Mouse (Mus musculus) inflammation-experienced regulatory T-cells (primary cell): ENCODE results near the gene Olfr309. TPM values are rescaled to one million over a fixed set of nuclear protein-coding genes. Genes with fewer than 3 reads are reported as not detected.

Experiments
- polyA plus RNA-seq, 2 experiments: library from polyadenylated mRNA; unstranded; fragments of 100-300 nt; shearing (Covaris generic); gene quantifications; one replicate each; pipeline ENCODE4 v1.2.1; 2017

Gene Olfr309
- polyA plus RNA-seq = not detected

DNA sequence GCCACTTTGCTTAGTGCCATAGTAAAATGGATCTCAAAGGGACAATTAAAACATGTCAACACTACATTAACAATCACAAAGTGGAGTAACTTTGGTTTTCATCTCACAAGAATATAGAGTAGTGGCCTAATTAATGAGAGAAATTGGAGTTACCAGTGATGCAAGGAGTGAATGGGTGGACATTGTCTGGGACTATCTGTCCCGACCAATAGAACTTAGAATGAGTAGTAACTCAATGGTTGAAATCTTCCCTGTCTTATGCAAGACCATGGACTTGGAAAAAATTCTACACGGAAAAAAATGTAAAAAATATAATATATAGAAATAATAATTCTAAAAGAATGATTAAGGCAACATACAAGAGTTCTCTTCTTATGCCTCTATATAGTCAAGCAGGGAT is at the start of gene Olfr309:
Olfr309 (minus strand) TSS at position 101 of the 400 bp plus-strand sequence.

GRCm38 (mm10) chr7:86337486-86337885 is 24.0 kb upstream of the Olfr309 start, which contains the start of gene Olfr307:
Gene Olfr307, minus strand, starts transcription at chr7:86337586.

DNA sequence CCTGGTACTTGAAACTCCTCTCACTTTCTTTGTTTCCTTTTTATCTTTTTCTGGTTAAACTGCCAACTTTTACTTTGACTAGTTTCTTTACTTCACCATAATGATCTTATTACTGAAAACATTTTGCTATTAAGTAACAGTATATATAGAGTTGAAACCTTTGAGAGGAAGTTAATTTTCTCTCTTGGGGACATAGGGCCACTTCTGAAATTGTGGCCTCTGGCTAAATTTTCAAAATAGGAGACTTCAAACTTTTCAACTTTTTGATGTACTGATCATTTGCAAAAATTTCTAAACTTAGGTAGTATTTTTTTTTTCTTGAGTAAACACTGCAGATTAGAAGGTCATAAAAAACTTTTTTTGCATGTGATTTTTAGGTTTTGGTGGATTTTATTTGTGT is 12.0 kb upstream of the Olfr309 start, which contains the start of gene Olfr308:
Olfr308 (minus strand) TSS at position 101 of the 400 bp plus-strand sequence.

GRCm38 (mm10) chr7:86277072-86277471 is 36.4 kb downstream of the Olfr309 start, which contains the start of gene Olfr310:
Gene Olfr310, minus strand, starts transcription at chr7:86277172.

Other genes with a start within 250 kb of the Olfr309 start
- gene Vmn2r75, start 141.9 kb downstream of the Olfr309 start, polyA plus RNA-seq = under 1 TPM in 1 of 2 experiments, not detected in 1; 0.10 TPM
- gene Vmn2r76, start 67.4 kb downstream of the Olfr309 start, polyA plus RNA-seq = under 1 TPM; 0.06 to 0.59 TPM
- gene Olfr310, start 36.5 kb downstream of the Olfr309 start, polyA plus RNA-seq = under 1 TPM in 1 of 2 experiments, not detected in 1; 0.69 TPM
- gene Olfr308, start 11.9 kb upstream of the Olfr309 start, polyA plus RNA-seq = not detected
- gene Olfr307, start 23.9 kb upstream of the Olfr309 start, polyA plus RNA-seq = under 1 TPM in 1 of 2 experiments, not detected in 1; 0.08 TPM
- not detected for gene Olfr305, start 53.2 kb upstream of the Olfr309 start, polyA plus RNA-seq
- under 1 TPM in 1 of 2 experiments, not detected in 1; 0.48 TPM for gene Olfr304, start 73.0 kb upstream of the Olfr309 start, polyA plus RNA-seq
- not detected for gene Olfr303, start 84.1 kb upstream of the Olfr309 start, polyA plus RNA-seq
- gene Olfr301, start 90.1 kb upstream of the Olfr309 start, polyA plus RNA-seq = not detected
- gene Olfr299, start 146.2 kb upstream of the Olfr309 start, polyA plus RNA-seq = under 1 TPM in 1 of 2 experiments, not detected in 1; 0.07 TPM
- not detected for gene Olfr298, start 178.8 kb upstream of the Olfr309 start, polyA plus RNA-seq
- not detected for gene Olfr297, start 206.3 kb upstream of the Olfr309 start, polyA plus RNA-seq